Mouse (Mus musculus) erythroblast, adult 5-6 weeks (primary cell): ENCODE results near the gene Rps6kl1. TPM values are rescaled to one million over a fixed set of nuclear protein-coding genes. Genes with fewer than 3 reads are reported as not detected.
A peak's percentile ranks its signal among the peaks of the same experiment; 100 is the strongest.

ENCODE experiments used
- ATAC-seq: replicated peaks from 2 replicates; pipeline ENCODE4 v1.8.0; 2016; ENCODE audit warnings: moderate number of reproducible peaks, mild to moderate bottlenecking, moderate TSS enrichment, inconsistent platforms; ENCODE audit not compliant: poor library complexity, low FRiP score, severe bottlenecking
- total RNA-seq, 2 experiments: library from RNA; stranded (forward) in 1 of 2; stranded (reverse) in 1 of 2; fragments of 150-400 nt in 1 of 2; fragments of 200-764, 138-1000 nt in 1 of 2; gene quantifications; 2 replicates each; pipeline versions ENCODE4 v1.2.3 to v1.2.4; 2015 to 2017; ENCODE audit warnings: low replicate concordance in 2 of 2

Gene Rps6kl1
- total RNA-seq, 2 experiments from 2014 or later, result not detected

DNA sequence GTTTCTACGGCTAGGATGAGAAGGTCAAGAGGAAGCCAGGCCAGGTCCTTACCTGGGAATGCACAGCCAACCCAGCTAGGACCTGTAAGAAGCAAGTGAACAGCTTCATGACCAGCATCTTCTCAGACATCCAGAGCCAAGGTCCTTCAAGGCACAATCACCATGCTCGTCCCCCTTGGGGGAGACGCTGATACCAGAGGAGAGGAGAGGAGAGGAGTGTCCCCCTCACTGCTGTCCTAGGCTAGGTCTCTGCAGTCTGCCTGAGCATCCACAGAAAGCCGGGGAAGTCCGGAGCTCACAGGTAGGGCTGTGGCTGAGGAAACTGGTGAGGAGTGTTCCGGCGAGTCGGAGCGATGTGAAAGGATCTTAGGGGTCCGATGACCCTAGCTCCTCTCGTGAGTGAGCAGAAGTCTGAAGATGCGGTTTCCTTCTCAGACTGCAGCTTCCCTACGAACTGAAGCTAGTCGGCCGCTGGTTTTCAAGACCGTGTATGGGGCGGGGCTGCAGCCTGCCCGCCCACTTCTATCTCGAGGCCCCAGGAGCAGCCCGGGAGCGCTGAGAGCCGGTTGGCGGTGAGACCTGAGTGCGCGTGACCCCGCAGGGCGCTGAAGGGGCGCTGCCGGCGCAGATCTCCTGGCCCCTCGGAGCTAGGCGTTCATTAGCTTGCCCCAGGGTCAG is 25.9 kb upstream of the Rps6kl1 start:
- ATAC-seq, result 0 out of 2 replicates have a peak, but pooled peaks have one; percentile 31

DNA sequence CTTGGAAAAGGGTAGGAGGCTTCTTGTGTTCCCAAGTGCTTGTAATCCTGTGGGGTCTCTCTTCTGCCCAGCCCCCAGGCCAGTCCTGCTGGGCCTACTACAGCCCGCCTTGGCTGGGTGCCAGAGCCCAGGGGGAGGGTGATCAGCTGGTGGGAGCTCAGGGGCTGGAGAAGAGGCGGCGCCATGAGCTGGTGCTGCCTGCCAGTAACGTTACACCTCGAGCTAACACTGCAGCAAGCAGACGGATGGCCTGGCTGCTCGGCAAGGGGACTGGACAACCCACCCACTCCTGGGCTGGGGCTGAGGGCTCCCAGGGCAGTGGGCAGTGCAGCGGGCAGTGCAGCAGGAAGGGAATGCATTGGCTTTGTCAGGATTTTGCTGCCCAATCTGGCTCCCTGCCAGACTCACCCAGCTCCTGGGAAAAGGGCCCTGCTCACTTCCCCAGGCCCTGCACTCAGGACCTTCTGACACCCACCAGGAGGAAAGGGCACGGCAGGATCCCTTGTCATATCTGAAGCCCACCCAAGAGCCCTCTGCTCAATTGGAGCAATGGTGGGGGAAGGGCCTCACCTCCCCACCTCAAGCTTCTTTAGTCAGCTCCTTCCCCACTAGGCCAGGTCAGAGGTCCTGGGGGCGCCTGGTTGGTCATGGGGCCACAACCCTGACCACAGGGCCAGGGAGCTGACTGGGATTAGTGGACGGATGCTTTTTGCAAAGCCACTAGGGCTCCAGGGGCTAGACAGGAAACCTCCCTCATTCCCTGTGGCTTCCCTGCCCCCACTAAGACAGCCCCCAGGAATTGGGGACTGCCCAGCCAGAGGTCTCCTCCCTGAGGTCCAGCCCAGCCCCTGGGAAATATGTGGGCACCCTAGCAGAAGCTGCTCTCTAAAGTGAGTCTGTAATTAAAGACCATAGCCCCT is 25.1 kb upstream of the Rps6kl1 start:
- no peak for ATAC-seq

DNA sequence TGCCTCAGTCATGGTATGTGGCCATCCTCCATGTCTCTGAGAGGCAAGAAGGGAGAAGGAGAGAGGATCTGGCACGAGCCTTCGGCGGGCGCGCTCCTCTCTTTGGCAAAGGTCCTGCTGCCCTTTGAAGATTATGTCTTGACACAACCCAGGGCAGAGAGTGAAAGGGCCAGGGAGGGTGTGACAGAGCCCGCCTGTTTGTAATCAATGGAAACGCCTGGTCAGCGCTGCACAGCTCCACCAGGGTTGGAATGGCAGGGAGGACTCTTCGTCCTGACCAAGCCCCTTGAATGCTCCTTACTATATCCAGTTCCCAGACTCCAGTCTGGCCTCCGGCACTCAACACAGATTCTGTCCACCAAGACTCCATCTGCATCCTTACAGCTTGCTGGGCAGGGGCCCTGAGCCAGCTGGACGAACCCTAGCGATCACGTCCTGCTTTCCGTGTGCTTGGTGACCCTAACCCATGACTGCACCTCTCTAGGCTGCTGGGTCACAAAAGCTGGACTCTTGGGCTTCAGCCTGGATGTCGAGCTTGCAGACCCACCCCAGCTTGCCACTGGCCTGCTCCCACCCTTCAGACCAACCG is 24.1 kb upstream of the Rps6kl1 start:
- ATAC-seq, result no peak

DNA sequence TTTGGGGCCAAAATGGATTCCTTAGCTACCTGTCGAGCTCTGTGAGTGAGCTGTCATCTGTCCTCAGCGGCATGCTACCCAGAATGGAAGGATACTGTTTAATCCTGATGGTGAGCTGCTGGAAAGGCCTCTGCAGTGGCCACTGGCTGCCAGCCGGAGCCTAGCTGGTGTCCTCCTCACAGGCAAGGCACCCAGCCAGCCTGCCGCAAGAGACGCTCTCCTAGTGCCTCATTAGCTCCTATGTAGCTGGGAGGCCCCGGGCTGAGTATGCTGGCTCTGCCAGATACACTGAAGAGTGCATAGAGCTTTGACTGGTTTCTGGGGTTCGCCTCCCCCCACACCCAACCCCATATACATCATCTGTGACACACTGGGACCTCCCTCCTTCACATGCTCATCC is 23.0 kb upstream of the Rps6kl1 start:
- no peak for ATAC-seq

DNA sequence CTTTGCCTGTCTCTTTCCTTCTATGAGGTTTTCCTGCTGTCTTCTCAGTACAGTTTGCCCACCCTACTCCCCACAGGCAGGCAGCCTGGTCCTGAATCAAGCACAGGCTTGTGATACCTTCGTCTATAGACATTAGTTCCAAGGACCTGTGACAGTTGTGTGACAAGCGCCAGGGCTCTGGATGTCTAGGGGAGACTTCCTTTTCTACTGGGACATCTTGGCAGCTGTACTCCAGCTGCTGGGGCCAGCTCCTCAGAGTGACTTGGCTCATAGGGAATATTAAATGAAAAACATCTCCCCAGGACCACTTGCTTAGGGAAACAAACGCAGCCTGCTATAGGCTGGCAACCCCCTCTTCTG is 19.9 kb upstream of the Rps6kl1 start:
- ATAC-seq, result no peak

DNA sequence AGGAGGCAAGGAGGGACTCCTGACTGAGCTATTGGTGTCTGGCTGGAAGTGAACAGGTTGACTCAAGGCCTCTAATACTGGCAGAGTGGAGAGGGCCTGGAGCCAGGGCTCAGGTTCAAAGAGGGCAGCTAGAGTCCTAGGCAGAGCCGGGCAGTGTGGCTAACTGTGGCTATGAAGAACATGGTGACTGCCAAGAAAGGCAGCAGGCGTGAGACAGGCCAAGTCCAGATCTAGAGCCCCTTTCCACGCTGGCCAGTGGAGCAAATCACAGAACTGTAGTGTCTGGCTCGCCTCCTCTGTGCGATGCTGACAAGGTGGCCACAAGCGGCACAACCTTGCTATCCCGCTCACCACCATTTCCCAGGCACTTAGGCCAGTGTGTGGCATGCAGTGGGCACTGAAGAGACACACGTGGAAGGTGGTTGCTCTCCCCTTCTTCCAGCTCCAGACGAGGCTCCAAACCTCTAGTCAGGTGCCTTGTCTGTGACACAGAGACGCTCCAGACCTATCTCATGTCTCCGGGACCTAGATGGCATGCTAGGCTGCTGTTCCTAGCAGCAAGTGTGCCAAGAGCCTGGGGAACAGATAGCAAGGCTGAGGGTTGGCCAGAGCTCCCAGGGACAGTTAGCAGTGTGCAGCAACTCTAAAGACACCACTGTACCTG is 19.4 kb upstream of the Rps6kl1 start:
- no peak for ATAC-seq

- no peak for ATAC-seq
These were observed 18.8 kb upstream of the Rps6kl1 start for GRCm38 (mm10) chr12:85169877-85170276.

DNA sequence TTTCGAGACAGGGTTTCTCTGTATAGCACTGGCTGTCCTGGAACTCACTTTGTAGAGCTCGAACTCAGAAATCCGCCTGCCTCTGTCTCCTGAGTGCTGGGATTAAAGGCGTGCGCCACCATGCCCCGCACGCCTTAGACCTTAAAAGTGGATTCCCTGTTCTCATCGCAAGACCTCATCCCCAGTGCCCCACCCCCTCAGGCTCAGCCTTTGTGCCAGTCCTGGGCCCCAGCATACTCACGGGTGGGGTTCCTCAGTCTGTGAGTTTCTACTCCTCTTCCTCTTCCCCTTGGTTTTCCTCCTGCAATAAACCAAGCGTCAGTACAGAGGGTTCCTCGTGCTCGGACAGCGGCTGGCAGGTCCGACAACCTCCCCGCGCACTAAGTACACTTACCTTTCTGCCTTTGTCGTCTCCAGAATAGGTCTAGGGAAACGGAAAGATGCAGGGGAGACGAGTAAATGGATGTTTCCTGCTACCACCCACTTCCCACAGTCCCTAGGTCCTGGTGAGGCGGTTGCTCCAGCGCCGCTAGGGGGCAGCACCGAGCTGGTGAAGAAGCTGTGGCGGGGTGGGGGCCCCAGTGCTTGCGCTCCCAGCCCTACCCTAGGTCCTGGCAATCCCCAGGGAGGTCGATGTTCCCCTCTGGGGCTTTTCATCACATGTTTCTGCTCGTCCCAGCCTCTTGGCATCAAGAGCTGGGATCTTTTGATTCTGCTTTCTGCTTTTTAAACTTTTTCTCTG is 18.2 kb upstream of the Rps6kl1 start:
- ATAC-seq, result peak; percentile 71

DNA sequence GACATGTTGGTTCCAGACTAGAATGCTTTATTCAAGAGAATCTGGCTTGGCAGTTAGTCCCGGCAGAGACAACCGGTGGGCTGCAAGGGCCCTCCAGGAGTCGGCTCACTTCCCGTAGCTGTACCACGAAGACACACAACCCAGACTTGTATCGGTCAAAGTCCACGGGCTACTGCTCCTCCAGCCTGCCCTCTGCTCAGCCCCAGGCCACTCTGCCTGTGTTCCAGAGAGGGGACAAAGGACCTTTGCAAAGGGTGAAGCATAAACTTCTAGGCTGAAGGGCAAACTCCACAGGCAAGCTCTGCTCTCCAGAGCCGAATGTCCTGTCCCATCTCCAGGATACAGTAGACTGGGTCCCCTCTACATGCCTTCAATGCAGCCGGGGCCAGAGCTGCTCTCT is 15.6 kb upstream of the Rps6kl1 start:
- ATAC-seq, result no peak

GRCm38 (mm10) chr12:85164996-85165395 is 13.9 kb upstream of the Rps6kl1 start:
- ATAC-seq, result no peak

DNA sequence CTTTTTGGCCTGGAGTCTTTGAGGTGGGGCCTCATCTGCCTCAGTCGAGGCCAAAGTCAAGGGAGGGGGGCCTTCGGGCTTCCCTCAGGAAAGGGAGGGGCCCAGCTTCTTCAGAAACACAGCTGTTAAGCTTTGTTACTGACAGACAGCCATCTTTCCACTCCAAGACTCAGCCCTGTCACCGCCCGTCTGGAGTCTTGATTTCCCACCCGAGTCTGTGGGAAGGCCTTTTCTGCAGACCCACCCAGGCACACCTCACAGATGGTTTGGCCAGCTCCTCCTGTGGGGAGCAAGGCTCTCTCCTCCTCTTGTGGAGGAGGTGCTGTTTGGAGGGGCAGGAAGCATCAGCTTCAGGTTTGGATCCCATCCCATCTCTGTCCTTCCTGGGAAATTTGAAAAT is 8.5 kb upstream of the Rps6kl1 start:
- ATAC-seq, result no peak

GRCm38 (mm10) chr12:85158801-85159200 is 7.7 kb upstream of the Rps6kl1 start:
- no peak for ATAC-seq

DNA sequence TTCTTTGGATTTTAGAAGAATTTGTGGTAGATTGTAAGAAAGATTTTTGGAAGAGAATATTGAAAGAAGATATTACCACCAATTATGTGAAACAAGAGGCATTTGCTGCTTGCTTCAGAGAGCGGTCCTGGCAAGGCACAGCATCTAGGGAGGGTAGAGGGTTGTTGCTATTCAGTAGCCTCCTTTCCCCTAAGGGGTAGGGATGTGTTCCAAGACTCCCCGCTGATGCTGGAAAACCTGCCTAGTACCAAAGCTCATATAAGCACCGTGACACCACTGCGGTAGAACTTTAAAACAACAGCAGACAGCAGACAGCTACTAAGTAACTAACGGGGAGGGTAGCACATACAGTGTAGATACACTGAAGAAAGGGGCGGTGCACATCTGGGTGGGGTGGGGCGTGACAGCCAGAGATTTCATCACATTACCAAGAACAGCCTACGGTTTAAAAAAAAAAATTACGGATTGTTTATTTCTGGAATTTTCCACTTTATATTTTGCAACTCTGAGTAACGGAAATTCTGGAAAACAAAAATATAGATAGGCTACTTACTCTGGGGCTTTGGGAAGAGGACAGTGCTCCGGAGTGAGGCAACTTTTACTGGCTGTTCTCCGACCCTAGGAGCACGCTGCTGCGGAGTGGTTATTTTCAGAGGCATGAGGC is 6.9 kb upstream of the Rps6kl1 start:
- no peak for ATAC-seq

DNA sequence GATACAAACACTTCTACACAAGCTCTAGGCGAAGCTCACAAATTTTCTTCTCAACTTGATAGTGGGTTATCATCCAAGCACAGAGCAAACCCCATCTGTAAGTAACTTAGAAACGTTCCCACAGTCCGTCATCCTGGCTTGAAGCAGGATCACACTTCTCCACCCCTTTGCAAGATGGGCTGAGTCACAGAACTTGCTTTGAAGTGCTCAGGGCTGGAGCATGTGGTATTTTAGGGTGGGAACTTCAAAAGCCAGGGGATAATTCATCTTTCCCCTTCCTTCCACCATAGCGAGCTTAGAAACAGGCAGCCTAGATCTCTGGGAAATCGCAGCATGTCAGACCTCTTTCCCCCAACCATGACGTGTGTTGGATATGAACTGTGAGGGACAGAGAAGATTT is 5.3 kb upstream of the Rps6kl1 start:
- ATAC-seq, result no peak

- no peak for ATAC-seq
These were observed 1.9 kb upstream of the Rps6kl1 start for GRCm38 (mm10) chr12:85153011-85153410.

GRCm38 (mm10) chr12:85150321-85151001 is 603 bp downstream of the Rps6kl1 start:
- ATAC-seq, result no peak

DNA sequence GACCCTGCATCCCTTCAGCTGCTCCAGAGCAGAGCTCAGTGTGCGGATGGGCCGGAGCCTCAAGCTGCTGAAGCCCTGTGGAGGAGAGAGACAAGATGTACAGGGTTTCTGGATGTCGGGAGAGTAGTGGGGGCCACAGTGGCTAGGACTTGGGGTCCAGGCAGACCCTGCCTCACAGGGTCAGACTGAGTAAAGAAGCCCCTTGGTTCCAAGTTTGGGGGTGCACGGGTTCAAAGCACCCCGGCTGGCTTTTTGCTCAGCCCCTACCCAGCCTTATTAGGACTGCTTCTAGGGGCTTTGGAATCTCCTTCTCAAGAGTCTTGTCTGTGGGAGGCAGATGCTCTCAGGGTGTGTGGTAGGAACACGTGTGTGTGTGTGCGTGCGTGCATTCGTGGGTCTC is 4.2 kb downstream of the Rps6kl1 start:
- ATAC-seq, result no peak

- no peak for ATAC-seq
These were observed 4.7 kb downstream of the Rps6kl1 start for GRCm38 (mm10) chr12:85146355-85146754.

DNA sequence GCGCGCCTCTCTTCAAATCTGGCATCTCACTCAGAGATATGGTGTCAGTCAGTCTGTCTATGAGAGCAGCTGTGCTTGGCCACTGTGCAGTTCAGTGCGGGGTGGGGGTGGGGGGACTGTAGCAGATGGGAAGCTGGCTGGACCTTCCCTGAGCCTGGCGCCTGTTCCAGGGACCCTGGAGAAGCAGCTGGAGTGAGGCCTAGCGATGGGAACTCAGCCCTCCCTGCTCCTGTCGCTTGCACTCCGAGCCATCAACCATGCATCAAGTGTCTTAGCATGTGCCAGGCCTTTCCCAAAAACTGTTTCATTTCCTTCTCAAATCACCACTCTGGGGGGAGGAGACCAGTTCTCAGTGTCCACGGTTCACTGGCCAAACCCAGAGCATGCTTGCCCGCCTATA is 5.4 kb downstream of the Rps6kl1 start:
- no peak for ATAC-seq
